1 mouse cellular context compared by ENCODE assay signal in the genomic region with DNA sequence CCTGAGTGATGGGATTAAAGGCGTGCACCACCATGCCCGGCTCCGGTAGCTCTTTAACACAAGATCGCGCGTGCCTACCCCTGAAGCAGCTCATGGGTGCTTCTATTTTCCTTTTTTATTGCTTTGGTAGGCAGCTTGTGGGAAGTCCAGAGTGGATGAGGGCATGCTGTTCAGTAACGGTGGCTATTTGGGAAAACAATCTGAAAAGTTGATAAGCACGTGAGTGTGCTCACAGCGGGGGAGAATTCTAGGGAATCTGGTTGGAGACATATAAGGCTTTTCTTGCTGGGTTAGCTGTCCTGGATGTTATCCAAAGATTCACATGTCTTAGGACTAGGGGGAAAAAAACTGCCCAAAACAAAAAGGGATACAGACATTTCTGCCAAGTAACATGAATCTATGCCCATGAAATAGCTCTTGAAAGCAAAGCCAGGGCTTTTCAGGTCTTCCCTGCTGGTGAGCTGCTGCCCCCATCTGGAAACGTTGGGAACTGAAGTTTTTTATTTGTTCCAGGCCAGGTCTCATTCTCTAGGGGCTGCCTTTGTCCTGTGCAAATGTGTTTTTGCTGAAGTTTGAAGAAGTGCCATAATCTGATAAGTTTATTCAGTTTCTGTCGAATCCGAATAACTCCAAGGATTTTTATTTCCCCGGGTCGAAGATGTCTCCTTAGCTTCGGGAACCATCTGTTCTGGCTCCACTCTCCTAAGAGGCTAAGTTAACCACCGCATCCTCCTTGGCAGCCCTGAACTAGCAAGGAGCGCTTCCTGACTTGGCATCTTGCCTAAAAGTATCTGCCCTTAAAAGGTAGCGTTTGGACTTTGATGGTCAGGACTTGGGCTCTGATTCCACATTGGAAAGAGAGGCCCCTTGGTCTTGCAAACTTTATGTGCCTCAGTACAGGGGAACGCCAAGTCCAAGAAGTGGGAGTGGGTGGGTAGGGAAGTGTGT.
TF ChIP-seq lines count a peak whose summit lies in the region.

No protein-coding gene starts in this region.

TF ChIP-seq in CH12.LX, 34 proteins besides CTCF, POLR2A, EP300 and RAD21 (continued from another document):
- TF ChIP-seq RCOR1 (conservative IDR thresholded peaks at IDR 0.05; ENCODE audit: low read depth, low read length) = no peak
- TF ChIP-seq USF2 (conservative IDR thresholded peaks at IDR 0.05; ENCODE audit: low read depth, low read length) = no peak
- 0 out of 2 replicates have a peak, but pooled peaks have one; percentile 36 for TF ChIP-seq NELFE (IDR thresholded peaks at IDR 0.05; ENCODE audit: low read depth, low read length)
- no peak for TF ChIP-seq MAZ (IDR thresholded peaks at IDR 0.05; ENCODE audit: low read depth, low read length)
- no peak for TF ChIP-seq MYC (IDR thresholded peaks at IDR 0.05; ENCODE audit: low read depth, low read length)
- no peak for TF ChIP-seq UBTF (IDR thresholded peaks at IDR 0.05; ENCODE audit: low read depth, low read length)
- TF ChIP-seq CHD1 (IDR thresholded peaks at IDR 0.05; ENCODE audit: low read depth, low read length) = no peak
- TF ChIP-seq POLR2AphosphoS2 (IDR thresholded peaks at IDR 0.05; ENCODE audit: low read depth, low read length) = no peak
- TF ChIP-seq MAFK (IDR thresholded peaks at IDR 0.05; ENCODE audit: insufficient replicate concordance, low read length) = no peak
- no peak for TF ChIP-seq NRF1 (IDR thresholded peaks at IDR 0.05; ENCODE audit: low read depth, low read length)
- TF ChIP-seq SMC3 (IDR thresholded peaks at IDR 0.05; ENCODE audit: low read depth, low read length) = peak; percentile 80
- no peak for TF ChIP-seq CHD2 (IDR thresholded peaks at IDR 0.05; ENCODE audit: low read length)
- TF ChIP-seq ZMIZ1 (IDR thresholded peaks at IDR 0.05; ENCODE audit: low read depth, low read length) = no peak
- no peak for TF ChIP-seq E2F4 (IDR thresholded peaks at IDR 0.05; ENCODE audit: insufficient replicate concordance, low read depth, low read length)
- no peak for TF ChIP-seq HCFC1 (IDR thresholded peaks at IDR 0.05; ENCODE audit: low read depth, low read length)
- no peak for TF ChIP-seq KAT2A (IDR thresholded peaks at IDR 0.05; ENCODE audit: insufficient replicate concordance, low read length)
- TF ChIP-seq SIN3A (IDR thresholded peaks at IDR 0.05; ENCODE audit: low read length) = no peak
- TF ChIP-seq TCF12 (IDR thresholded peaks at IDR 0.05; ENCODE audit: low read depth, low read length) = 0 out of 2 replicates have a peak, but pooled peaks have one; percentile 17
- TF ChIP-seq ELF1 (IDR thresholded peaks at IDR 0.05; ENCODE audit: low read depth, low read length) = no peak
- TF ChIP-seq MXI1 (IDR thresholded peaks at IDR 0.05; ENCODE audit: low read depth, low read length) = no peak
- TF ChIP-seq MEF2A (IDR thresholded peaks at IDR 0.05; ENCODE audit: borderline replicate concordance, low read depth, low read length) = no peak
- no peak for TF ChIP-seq JUND (conservative IDR thresholded peaks at IDR 0.05; ENCODE audit: low read depth, low read length)
- 0 out of 2 replicates have a peak, but pooled peaks have one; percentile 8 for TF ChIP-seq BHLHE40 (IDR thresholded peaks at IDR 0.05; ENCODE audit: low read depth, low read length)
- no peak for TF ChIP-seq JUN (IDR thresholded peaks at IDR 0.05; ENCODE audit: insufficient read depth, low read depth, low read length)
- no peak for TF ChIP-seq ZKSCAN1 (IDR thresholded peaks at IDR 0.05; ENCODE audit: borderline replicate concordance, low read depth, low read length)
- no peak for TF ChIP-seq IRF4 (IDR thresholded peaks at IDR 0.05; ENCODE audit: low read depth, low read length)
- no peak for TF ChIP-seq ETS1 (conservative IDR thresholded peaks at IDR 0.05; ENCODE audit: low read depth, low read length)
- TF ChIP-seq TBP (conservative IDR thresholded peaks at IDR 0.05; ENCODE audit: low read depth, low read length) = no peak
- 0 out of 2 replicates have a peak, but pooled peaks have one; percentile 23 for TF ChIP-seq MAX (IDR thresholded peaks at IDR 0.05; ENCODE audit: low read length)
- no peak for TF ChIP-seq USF1 (IDR thresholded peaks at IDR 0.05; ENCODE audit: low read depth, low read length)
TF ChIP-seq in CH12.LX: peak in this region for 7.
